Mouse (Mus musculus) inflammation-experienced regulatory T-cells, adult 6 months (primary cell): ENCODE measurements around the gene Actl6a. TPM values are rescaled to one million over a fixed set of nuclear protein-coding genes. Genes with fewer than 3 reads are reported as not detected.
A peak's percentile ranks its signal among the peaks of the same experiment; 100 is the strongest.
"Not testable (repeated sequence)": the region's sequence is repeated elsewhere in the genome, so short reads cannot be mapped to it uniquely, and the experiment has no call there.

Experiments used
- ATAC-seq: one replicate; pipeline ENCODE4 v1.8.0; 2017
- polyA plus RNA-seq, 3 experiments: library from polyadenylated mRNA; unstranded; fragments of 100-300 nt; shearing (Covaris generic); gene quantifications; one replicate each; pipeline ENCODE4 v1.2.1; 2017

Actl6a gene
- 100 to 1,000 TPM in 1 of 3 experiments, 10 to 100 TPM in 2; 93.7 to 118 (median 94.9) TPM for polyA plus RNA-seq

DNA sequence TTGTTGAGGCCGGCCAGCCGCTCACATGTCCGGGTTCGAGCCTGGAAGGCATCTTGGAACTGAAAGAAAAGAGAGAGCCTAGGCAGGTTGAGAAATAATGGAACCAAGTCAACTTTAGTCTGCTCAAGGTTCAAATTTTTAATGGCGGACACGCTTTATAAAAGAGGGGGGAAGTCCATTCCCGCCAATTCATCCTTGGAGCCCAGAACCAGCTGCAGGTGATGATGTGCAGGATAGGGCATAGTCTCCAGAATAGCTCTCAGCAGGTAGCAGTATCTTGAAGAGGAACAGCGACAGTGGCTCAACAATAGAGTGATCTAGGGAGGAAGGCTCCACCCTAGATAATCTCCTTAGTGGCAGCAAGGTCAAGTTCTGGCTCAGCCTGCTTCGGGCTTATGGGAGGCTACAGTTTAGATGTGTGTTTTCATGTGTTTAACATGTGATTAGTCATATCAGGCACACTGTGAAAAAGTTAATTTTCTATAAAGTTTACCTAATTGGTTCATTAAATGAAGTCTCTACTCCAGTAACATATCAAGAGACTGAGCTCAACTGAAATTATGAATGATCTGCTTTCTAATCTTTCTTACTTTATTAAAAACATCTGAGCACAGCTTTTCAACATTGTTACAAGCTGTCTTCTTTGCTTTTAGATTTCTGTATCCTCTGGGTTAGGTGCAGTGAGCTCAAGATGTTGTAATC, at the start of gene Actl6a:
Actl6a (plus strand) TSS at position 652 of the 702 bp plus-strand sequence.
- not testable (repeated sequence) for ATAC-seq

DNA sequence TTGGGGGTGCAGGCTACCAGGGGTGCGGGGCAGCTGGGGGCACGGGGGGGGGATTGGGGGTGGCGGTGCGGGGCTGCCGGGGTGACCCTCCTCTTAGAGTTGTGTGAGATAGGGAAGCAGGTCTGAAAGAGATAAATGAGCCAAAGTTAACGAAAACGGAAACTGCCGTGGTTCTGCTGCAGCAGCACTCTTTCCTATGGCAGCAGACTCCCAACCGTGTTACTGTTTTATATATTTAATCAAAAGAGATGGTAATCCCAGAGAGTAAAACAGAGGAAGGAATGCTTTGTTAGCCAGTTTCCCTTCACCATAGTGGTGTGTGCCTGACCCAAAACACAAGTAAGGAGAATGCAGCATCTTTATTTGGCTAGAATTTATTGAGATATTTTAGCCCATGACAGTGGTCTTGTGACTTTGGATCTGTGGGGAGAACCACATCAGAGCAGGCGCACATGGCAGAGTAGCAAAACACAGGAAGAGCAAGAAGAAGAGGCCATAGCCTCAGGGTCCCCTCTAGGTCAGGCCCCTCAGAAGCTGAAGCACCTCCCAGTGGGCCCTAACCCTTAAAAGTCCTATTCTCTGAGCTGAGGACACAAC, 49.6 kb upstream of the Actl6a start:
- no peak for ATAC-seq

DNA sequence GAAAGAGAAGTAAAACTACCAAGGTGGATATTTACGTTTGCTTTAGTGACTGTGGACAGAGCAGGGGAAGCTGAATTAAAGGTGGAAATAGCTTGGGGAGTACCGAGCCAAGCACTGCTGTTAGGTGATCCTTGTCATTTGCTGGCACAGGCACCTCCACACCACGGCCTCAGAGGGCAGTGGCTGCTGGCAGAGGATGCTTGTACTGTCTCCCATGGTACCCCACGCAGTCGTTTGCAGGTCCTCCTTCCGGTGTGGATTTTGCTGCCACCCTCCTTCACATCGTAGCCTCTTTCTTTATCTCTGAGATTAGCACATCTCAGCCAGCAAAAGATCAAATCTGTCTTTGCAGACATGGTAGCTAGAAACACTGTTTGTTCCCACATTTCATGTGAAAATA, 47.7 kb upstream of the Actl6a start:
- ATAC-seq: no peak

DNA sequence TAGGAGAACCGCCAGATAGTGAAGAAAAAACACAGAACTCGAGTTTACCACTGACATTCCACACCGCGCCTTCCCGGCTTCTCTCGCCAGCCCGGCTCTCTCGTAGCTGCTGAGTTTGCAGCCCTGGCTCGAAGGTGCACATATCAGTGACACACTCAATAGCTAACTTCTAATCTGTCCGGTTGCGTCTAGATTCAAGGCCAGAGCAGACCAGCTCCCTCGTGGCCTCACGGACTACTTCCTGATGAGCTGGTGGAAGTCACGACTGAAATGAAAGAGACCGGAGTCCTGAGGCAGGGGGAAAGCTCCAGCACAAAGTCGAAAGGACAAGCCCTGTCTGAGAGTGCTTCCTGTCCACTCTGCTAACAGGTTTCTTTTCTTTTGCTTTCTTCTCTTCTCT, 47.3 kb upstream of the Actl6a start:
- ATAC-seq: no peak

DNA sequence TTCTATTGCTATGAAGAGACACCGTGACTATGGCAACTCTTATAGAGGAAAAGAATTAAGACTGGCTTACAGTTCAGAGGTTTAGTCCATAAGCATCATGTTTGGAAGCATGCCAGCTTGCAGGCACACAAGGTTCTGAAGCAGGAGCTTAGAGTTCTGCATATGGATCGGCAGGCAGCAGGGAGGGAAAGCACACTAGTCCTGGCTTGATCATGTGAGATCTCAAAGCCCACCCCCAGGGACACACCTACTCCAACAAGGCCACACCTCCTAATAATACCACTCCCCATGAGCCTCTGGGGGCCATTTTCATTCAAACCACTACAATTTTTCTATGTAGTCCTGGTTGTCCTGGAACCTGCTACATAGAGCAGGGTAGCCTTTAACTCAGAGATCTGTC, 46.6 kb upstream of the Actl6a start:
- ATAC-seq: no peak

DNA sequence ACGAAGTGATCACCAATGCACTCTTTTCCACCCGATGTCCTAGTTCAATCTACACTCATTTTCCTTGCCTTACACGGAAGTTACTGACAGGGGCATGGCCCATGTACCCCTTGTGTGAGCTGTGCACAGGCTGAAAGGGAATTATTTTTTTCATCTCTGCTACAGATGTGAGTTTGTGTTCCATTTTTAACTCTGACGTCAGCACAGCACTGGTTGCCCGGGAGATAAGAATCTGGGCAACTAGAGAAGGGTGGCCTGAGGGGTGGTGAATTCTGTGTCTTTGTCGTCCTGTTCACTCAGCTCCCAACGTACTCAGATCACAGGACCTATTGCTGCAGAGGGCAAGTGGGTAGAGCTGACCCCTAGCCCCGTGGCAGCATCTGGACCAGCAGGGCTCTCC, 45.8 kb upstream of the Actl6a start:
- ATAC-seq: peak; percentile 36

DNA sequence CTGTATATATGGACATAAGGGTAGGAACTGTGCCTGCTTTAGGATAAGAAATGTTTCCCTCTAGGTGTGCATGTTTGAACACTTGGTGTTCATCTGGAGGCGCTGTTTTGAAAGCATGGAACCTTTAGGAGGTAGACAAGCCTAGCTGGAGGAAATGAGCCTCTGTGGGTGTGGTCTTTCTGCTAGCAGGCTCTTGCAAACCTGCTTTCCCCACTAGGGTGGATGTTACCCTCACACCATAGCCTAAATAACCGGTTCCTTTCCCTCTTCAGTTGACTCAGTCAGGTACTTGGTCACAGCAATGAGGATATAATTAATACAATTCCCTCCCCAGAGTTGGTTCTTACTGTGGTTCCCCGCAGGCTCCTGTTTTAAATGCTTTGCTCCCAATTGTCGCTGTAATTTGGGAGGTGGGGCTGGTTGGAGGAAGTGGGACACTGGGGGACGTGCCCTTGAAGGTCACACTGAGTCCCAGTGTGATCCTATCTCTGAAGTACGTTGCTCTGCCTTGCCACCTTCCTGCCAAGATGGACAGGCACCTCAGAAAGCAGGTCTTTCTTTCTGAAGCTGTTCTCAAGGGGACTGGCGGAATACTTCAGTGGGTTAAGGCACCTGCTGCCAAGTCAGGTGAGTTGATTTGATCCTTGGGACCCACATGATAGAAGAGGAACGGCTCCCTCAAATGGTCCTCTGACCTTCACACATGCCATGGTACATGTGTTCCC, 45.1 kb upstream of the Actl6a start:
- no peak for ATAC-seq

DNA sequence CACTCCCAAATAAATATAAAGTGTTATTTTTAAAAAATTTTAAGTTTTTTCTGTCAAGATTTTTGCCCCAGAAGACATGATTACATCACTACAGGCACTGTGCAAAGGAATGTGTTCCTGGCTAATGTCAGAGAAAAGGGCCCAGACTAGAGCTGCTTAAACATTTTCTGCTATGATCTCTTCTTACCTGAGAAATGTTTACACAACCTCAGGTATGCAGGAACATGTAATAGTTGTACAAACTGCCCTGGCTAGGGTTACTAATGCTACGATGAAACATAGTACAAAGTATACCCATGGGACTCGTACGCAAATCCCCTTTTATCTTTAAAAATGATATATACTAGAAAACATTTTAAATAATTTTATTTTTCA, 44.6 kb upstream of the Actl6a start:
- ATAC-seq: no peak

DNA sequence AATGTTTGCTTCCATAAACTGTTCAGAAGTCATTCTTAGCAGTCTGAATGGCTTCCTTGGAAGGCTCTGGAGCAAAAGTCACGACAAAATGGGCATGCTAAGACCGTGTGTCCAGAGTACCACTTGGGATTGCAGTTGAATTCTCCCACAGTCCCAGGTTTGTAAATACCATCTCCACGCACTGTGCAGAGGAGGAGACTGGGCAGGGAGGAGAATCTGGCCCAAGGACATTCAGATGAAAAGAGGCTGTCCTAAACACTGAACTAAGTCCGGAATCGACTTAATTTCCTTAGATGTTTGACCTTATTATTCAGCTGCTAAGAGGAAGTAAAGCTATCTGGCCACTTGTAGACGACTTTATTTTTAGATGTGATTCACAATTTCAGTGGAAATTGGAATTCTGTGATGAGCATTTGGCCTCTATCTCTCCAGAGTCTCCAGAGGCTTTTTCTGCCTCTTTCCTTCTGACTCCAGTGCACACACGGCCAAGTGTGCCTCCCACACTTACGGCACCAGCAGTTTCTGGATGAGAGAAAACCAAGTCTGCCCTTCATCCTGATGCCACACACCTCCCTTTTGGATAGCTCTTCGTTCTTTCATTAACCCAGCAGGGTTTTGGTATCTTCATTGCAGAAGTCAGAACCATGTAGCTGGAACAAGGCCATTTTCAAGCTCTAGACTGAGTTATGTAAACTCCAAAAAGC, 37.7 kb upstream of the Actl6a start:
- no peak for ATAC-seq

DNA sequence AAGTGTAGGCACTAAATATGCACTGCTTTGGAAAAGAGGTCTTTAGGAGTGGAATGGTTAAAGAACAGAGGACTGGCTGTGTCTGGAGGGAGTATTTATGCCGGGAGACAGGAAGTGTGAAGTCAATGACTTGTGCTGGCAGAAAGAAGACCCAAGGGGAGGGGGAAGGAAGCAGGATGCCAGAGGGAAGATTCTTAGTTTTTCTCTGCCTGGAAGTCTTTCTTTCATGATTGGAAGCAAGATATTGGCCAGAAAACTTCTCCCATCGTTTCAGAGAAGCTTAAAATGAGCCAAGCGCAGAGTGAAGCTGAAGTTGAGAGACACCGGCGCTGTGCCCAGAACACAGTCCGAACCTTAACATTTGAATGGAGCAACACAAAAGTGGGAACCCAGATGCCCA, 36.9 kb upstream of the Actl6a start:
- ATAC-seq: no peak

DNA sequence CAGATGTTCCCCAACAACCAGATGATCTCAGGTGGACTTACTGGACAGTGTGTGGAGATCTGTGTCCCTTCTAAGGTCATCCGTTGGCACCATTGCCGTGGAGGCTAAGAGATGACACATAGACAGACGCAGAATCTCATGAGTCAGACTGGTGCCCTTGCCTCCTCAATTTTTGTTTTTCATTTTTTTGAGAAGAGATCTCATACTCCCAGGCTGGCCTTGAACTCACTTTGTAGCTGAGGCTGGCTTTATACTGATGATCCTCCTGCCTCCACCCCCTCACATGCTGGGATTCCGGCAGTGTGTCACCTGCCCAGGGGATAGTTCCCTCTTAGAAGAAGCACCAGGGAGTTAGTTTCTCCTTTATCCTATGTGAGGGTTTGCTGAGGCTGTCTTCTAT, 35.9 kb upstream of the Actl6a start:
- no peak for ATAC-seq

DNA sequence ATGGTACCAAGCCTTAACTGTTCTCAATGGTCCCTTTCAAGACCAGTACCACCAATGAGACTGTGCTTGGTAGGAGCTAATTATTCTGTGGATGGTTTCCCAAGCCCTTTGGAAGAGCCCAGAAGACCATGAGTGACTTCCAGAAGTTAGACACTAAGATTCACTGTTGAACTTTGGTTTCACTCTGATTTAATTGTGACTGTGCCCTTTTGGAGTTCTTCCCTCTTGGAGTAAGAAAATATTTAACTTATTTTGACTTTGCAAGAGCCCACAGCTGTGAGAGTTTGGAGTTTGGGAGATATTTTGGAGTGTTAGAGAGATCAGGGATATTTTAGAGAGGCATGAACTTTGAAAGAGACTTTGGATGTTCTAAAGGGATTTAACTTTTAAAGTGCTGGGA, 32.9 kb upstream of the Actl6a start:
- ATAC-seq: no peak

DNA sequence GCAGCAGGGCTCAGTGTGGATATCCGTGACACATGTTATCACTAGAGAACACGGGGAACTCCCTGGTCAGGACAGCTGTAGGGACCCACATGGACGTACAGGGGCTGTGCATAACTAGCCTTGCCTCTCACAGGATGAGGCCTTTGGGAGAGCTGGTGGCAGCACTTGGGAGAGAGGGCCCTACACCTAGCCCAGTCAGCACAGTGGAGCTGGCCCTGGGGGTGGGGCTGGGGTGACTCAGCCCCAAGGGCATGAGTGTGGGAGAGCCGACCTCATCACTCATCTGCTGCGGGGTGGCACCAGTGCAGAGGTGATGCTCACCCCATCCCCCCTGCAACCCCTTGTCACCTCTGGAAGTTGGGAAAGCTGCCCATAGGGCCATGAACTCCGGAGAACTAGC, 29.7 kb upstream of the Actl6a start:
- ATAC-seq: no peak

DNA sequence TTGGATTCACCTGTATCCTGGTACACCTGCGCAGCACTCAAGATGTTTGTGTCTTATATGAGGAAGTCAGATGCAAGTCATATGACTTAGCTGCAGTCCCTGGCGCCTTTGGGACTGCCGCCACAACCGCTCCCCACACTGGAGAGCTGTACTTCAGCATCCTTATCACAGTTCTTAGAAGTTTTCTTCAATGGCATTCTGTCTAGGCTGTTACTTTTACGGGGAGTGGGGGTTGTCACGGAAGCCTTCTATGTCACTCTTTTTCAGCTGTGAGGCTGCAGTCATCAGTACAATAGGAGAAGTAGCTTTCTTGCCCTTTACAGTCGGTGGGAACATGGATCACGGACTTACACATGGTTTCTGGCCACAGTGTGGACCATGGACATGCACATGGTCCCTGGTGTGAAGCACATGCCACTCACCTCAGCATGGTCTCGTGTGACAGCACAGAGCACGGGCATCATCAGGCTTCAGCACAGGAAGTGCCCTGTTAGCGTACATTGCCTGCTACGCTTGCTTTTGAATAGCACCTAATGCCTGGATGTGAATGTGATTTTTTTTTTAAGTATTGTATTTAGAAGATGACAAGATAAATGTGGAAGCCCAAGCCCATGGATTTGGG, 23.1 kb upstream of the Actl6a start:
- no peak for ATAC-seq

DNA sequence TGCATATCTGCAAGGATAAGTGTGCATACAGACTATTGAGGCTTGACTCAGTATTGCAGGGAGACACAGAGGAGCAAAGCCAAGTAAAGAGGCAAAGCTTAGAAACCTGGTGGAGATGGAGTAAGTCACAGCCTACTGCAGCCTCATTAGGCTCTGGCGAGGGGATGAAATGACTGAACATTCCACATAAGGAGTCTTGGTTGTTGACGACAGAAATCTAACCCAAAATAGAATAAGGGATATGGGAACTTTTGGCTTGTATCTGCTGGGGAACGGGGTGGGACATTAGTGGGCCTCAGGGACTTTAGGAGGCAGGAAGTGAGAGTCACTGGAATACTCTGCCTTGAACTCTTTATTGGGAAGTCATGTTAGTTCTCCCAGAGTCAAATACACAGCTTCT, 21.5 kb upstream of the Actl6a start:
- ATAC-seq: no peak

DNA sequence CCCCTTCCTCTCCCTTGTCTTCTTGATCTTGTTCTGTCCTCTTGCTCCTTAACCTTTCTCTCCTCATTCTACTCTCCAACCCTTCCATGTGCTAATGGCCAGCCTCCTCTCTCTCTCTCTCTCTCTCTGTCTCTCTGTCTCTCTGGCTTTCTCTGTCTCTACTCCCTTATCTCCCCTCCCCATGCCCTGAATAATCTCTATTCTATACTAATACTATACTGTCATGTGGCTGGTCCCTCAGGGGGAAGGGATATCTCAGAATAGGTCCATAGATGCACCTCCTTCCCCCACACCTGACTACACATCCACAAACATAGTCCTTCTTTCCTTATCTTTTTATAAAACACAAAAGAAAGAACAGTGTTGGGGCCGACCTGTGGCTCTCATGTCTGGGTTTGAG, 19.6 kb upstream of the Actl6a start:
- no peak for ATAC-seq

DNA sequence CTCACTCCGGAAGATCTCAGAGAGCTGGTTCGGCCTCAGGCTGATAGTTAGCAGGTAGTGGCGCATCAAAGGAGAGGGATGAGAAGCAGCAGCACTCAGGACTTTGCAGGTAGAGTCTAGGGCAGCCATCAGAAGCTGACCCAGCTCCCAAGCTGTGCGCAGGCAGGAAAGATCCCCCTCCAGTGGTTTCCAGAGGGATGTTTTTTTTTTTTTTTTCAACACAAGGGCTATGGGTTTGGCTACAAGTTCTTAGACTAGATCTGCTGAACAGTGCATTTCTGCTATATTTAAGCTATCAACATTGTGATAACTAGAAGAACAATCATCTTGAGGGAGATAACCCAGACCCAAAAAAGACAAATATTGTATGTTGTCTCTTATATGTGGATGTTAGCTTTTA, 18.9 kb upstream of the Actl6a start:
- ATAC-seq: no peak

DNA sequence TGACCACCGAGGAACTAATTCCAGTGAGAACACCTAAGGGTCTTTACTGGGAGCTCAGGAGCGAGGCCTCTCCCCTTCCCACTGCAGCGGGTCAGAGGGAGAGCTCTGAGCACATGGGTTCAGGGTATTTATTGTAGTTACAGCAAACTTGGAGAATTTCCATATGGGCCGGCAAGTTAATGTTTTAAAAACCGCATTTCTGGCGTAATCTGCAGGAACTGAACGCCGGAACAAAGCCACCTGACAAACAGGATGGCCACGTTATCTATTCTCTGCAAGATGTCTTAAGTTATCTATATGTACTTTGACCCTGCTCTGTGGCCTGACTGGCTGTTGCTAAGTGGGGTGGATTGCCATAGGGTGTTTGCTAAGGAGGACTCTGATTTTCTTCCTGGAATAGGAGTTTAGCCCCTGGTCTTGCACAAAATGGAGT, 16.5 kb upstream of the Actl6a start:
- no peak for ATAC-seq

DNA sequence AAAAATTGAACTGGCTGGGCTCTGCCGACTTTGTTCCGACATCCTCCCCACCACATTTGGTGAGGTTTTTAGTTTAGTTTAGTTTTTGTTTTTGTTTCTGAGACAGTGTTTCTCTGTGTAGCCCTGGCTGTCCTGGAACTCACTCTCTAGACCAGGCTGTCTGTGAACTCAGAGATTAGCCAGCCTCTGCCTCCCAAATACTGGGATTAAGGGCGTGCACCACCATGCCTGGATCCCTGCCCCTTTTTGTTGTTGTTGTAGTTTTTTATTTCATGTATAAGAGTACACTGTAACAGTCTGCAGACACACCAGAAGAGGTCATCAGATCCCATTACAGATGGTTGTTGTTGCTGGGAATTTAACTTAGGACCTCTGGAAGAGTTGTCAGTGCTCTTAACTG, 16.1 kb upstream of the Actl6a start:
- ATAC-seq: no peak

DNA sequence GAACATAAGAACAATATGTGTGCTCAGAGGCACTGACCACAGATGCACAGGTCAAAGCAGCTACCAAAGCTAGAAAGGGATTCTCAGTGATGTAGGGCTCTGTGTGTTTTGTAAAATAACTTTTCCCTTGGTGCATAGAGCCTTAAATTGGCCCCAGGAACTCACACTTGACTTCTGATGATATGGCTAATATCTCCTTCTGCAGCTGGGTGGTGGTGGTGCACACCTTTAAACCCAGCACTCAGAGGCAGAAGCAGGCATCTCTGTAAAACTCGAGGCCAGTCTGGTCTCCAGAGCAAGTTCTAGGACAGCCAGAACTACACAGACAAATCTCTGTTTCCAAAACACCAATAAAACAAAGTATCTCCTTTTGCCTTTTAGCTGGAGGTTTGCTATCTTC, 15.2 kb upstream of the Actl6a start:
- no peak for ATAC-seq

DNA sequence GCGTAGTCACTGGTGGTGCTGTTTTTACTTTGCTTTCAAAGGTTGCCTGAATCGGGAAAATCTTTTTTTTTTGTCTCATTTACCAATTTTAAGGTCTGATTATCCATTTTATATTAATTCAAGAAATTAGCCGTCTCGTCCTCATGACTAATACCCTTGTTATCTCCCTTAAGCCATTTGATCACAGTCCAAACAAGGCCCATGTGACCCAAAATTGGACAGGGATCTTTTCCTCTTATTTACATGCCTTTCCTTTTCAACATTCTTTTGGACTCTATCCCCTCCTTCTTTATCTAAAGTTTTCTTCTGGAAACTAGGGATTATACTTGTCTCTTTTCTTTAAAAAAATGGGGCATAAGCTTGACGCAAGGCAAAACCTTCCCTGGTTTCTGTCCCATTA, 14.3 kb upstream of the Actl6a start:
- no peak for ATAC-seq

DNA sequence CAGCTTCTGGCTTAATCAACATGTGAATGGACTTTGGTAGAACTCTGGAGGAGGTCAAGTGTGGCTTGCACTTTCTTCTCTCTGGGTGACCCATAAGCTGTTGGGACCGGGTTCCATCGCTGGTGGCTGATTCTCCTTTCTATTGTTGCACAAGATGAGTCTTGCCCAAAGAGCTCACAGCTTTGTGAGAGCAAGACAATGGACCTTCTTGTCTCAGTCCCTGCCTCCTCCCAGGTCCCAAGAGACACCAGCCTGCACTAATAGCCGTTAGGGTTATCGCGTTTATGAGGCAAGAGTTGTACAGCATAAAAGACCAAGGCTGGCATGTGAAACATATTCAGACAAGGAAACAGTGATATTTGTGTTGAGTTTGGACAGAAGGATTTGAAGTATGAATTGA, 11.9 kb upstream of the Actl6a start:
- ATAC-seq: no peak
